Mouse (Mus musculus) retina, embryonic 14.5 days (tissue): ENCODE data around the gene Herc2.
"Not testable (repeated sequence)": the region's sequence is repeated elsewhere in the genome, so short reads cannot be mapped to it uniquely, and the experiment has no call there.

Source experiments
- DNase-seq: peaks from one replicate; pipeline ENCODE4 v3.0.0-alpha.2; 2015; ENCODE audit warnings: low spot score

The Herc2 gene

GRCm38 (mm10) chr7:56049831-56050321 lies at the start of gene Herc2:
TSS of gene Herc2 (plus strand) at chr7:56050196.
- peak; percentile 100 for DNase-seq

DNA sequence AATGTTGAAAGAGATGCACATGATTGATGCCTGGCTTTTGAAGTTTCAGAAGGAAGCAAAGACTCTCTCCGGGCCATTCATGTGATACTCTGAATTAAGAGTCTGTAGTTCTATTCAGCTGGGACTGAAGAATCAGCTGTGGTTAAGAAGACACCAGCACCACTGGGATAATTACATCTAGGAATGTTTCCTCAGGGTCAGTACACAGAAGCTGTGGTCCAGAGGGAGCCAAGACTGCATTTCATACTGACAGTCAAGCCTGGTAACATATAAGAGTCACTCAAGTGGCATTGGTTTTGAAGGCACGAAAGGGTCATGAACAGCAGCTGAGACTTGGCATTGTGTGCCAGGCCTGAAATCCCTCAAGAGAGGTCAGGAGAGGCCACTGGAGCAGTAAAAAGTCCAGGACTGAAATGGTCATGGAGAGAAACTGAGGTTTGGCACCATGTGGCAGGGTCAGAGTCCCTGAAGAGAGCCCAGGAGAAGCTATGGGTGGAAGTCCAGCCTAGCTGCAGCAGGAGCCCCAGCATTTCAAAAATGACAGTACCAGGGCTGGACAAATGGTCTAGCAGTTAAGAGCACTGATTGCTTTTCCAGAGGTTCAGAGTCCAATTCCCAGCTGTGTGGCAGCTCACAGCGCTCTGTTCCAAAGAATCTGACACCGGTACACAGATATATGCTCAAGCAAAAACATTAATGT lies 39.5 kb upstream of the Herc2 start:
- DNase-seq, result no peak

- no peak for DNase-seq
These were observed 39.0 kb upstream of the Herc2 start for GRCm38 (mm10) chr7:56011018-56011333.

- DNase-seq, result no peak
These were observed 36.6 kb upstream of the Herc2 start for GRCm38 (mm10) chr7:56013261-56014001.

DNA sequence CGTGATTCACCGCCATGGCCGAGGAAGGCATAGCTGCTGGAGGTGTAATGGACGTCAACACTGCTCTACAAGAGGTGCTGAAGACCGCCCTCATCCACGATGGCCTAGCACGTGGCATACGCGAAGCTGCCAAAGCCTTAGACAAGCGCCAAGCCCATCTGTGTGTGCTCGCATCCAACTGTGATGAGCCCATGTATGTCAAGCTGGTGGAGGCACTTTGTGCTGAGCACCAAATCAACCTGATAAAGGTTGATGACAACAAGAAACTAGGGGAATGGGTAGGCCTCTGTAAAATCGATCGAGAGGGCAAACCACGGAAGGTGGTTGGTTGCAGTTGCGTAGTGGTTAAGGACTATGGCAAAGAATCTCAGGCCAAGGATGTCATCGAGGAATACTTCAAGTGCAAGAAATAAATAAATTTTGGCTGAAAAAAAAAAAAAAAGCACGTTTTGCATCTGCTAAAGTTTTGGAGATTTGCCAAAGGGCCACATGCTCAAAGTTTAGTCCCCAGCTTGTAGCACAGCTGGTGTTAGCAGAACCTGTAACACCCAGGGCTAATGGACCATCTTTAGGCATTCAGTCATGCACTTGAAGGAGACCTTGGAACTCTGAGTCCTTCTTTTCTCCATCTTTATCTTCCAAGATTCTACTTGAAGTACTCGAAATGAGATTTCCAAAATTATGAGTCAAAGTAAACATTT lies 35.8 kb upstream of the Herc2 start:
- not testable (repeated sequence) for DNase-seq

- no peak for DNase-seq
These were observed 34.8 kb upstream of the Herc2 start for GRCm38 (mm10) chr7:56015172-56015571.

GRCm38 (mm10) chr7:56015837-56016236 lies 34.2 kb upstream of the Herc2 start:
- DNase-seq, result no peak

GRCm38 (mm10) chr7:56017761-56018160 lies 32.2 kb upstream of the Herc2 start:
- no peak for DNase-seq

DNA sequence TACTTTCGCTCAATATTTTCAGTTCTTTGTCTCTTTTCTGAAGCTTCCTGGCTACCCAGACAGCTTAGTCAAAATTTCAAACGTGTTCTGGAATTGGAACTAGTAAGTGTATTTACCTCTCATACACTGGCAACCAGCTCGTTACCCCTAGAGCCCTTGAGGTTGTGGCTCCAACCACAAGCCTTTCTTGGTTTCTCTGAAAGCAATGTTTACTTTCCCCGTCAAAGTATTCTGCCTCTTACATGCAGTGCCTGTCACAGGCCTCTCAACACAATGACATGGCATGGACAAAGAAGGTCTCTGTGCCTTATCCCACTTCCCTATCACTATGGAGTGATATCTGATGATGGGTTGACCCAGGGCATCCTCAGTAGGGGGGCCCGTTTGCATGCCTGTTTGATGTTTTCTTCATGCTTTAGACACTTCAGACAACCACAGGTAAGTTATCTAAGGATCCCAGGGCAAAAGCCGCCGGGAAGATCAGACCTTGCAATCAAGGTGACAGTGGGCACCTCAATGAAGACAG lies 31.5 kb upstream of the Herc2 start:
- peak; percentile 8 for DNase-seq

DNA sequence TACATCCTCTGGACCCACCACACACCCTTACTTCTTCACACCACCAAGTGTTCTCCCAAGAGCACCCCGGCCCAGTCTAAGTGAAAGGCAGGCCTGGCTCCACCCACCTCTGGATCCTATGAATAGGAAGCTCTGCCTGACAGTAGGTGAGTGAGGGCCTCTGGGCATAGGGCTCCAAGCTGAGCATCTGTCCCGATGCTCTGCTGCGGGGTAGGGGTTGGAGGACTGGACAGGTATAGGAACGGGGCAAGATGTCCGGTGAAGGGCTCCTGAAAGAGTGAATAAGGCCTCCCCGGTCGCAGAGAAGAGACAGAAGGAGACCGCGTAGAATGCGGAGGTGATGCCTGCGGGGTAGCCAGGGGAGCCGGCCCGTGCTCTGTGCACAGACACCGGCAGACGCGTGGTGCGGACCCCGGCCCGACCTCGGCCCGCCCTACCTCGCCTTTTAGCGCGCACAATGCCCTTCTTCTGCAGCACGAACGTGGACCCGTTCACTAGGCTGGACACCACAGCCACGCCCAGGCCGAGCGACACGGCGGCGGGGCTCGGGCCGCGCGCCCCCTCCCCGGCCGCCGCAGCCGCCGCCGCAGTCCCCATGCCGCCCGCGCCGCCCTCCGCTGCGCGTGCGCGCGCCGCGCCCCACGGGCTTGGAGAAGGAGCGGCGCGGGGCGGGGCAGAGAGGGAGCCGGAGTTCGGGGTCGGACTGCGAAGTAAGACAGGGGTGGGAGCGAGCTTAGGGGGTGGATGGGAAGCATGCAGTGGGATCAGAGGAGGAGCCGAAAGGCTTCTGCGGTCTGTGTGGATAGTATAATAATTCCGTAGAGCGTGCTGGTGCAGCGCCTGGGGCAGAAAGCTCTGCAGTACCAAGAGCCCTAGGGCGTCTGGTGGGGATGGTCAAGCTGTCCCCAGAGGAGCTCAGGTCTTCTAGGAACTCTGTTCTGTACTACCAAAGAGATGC lies 30.7 kb upstream of the Herc2 start:
- DNase-seq, result peak; percentile 83

GRCm38 (mm10) chr7:56019930-56020253 lies 30.1 kb upstream of the Herc2 start, which contains the start of gene Nipa1:
TSS of gene Nipa1 (minus strand) at chr7:56019954.
- DNase-seq, result no peak

DNA sequence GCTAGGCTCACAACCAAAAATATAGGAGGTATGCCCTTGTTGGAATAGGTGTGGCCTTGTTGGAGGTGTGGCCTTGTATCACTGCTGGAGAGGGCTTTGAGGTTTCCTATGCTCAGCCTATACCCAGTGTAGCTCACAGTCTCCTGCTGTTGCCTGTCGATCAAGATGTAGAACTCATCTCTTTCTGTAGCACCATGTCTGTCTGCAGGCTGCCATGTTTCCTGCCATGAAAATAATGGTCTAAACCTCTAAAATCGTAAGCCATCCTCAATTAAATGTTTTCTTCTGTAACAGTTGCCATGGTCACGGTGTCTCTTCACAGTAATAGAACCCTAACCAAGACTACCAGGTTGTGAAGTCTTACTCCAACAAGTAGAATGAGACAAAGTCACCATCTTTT lies 26.4 kb upstream of the Herc2 start:
- no peak for DNase-seq

DNA sequence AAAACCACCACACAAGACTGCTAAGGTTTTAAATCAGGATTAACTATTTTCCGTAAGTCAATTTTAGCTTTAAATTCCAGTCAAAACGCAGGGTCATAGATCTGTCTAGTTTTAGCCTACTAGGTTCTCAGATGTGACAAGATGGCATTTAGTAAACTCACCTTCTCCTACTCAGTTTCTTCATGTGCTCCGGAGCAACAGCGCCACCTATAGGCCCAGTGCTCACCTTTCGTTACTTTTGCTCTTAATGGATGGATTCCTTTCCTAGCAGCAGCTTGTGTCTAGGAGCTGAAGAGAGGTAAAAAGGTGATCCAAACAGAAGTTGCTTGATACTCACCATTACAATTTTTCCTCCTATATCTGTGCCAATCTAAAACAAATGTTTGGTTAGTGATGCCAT lies 7.6 kb upstream of the Herc2 start:
- peak; percentile 86 for DNase-seq

GRCm38 (mm10) chr7:56043577-56044266 lies 6.3 kb upstream of the Herc2 start:
- DNase-seq, result no peak

GRCm38 (mm10) chr7:56044267-56044629 lies 5.7 kb upstream of the Herc2 start:
- no peak for DNase-seq

DNA sequence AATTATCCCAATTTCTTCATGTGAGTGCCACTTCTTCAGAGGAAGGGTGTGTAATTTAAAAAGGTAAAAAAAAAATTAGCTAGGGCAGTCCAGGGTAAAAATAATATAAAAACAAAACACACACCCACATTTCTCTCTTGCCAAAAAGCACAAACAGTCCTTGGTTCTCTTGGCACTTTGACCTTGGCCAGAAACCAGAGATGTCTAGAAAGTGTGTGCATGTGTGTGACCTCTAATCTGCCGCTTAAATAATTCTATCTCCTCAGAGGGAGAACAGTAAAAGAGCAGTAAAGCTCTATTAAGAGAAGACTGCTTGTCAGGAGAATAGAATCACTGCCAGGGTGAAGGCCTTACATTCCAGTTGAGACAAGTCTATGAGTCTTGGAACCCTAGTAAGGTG lies 2.8 kb upstream of the Herc2 start:
- no peak for DNase-seq

- peak; percentile 51 for DNase-seq
These were observed 503 bp downstream of the Herc2 start for GRCm38 (mm10) chr7:56050487-56050911.

DNA sequence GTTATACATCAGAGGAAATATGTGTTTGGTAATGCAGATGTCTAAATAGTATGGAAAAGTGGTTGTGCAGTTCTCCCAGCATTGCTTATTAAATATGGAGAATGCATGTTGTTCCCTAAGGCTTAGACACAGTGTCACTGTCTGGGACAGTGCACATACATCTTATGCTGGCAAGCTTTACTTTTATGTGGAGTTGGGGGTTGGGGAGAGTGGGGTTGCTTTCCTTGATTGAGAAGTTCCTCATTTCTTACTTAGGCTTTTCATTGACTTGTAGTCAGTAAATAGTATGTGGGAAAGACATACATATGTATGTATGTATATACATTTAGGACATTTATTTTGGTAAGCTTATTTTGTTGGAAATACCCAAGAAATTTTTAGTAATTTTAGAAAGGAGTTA lies 3.0 kb downstream of the Herc2 start:
- DNase-seq, result no peak

GRCm38 (mm10) chr7:56055338-56055737 lies 5.3 kb downstream of the Herc2 start:
- DNase-seq, result no peak

- no peak for DNase-seq
These were observed 14.9 kb downstream of the Herc2 start for GRCm38 (mm10) chr7:56064876-56065275.

- no peak for DNase-seq
These were observed 16.1 kb downstream of the Herc2 start for GRCm38 (mm10) chr7:56066136-56066535.
